Mouse (Mus musculus): ENCODE data around the gene Grm4.

DNA sequence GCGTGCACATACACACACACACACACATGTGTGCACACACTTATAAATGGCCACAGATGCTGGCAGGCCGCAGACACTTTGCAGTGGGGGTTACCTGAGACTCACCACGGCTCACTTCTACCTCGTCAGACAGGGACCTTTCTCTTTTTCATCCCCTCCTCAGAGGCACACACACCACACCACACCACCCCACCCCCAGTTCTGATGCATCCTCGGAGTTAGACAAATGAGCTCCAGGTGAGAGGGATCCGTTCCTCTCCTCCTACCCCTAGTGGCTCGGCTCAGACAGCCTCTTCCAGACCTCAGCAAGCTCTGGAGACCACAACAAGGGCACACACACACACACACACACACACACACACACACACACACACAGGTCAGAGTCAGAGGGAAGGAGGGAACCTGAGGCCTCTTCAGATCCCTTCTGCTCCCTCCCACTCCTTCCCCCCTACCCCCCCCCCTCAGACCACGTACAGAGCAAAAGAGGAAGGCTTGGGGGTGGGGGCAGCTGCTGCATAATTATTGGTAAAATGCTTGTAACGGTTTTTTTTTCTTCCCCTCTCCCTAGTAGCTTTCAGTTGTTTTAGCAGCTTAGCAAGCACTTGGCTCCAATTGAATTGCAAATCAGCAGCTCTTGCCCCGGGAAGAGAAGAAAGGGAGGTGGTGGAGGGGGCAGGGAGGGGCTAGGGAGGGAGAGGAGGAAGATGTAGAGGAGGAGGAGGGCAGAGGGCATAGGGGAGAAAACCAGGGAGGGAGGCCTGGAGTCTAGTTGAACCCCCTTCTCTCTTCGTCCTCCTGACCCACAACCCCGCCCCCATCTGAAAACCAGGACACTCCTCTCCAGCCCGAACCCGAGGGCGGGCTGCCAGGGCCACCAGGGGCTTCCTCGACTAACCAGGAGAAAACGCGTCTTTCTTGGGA is 19.6 kb downstream of the Grm4 start:
- TF ChIP-seq CTCF (IDR thresholded peaks at IDR 0.05; ENCODE audit: borderline replicate concordance, insufficient read depth, low read length) (no peak), POLR2A (IDR thresholded peaks at IDR 0.05; ENCODE audit: low read depth, low read length) (no peak)
